Mouse (Mus musculus) brain, embryonic 14.5 days (tissue): ENCODE measurements around the gene Cdc16.
A peak's percentile ranks its signal among the peaks of the same experiment; 100 is the strongest.

Experiments
- CTCF ChIP-seq: fragments of 200-500 bp; IDR thresholded peaks from 2 replicates; pipeline ENCODE4 v1.5.1; 2012; ENCODE audit warnings: inconsistent platforms, mild to moderate bottlenecking, moderate library complexity, borderline replicate concordance; ENCODE audit not compliant: insufficient read depth, insufficient read length; ENCODE audit errors: extremely low read depth
- POLR2A ChIP-seq: fragments of 200-500 bp; IDR thresholded peaks from 2 replicates; pipeline ENCODE4 v1.6.1; 2012; ENCODE audit warnings: mild to moderate bottlenecking, inconsistent platforms, borderline replicate concordance; ENCODE audit not compliant: poor library complexity, insufficient read depth, insufficient read length, severe bottlenecking; ENCODE audit errors: extremely low read depth

- TF ChIP-seq CTCF (peak; percentile 38; the same call in 1 of the 2 replicates), POLR2A (no peak)
Observed at GRCm38 (mm10) chr8:13757805-13758727, 590 bp downstream of the Cdc16 start.
